Mouse (Mus musculus) intestine, embryonic 15.5 days (tissue): ENCODE data around the gene Slc38a1. TPM values are rescaled to one million over a fixed set of nuclear protein-coding genes. Genes with fewer than 3 reads are reported as not detected.

Experiments
- ATAC-seq: fragments of 200-750 bp; cut with Nextera tagmentation; 2 replicates; pipeline ENCODE4 v1.8.0; 2017; ENCODE audit warnings: moderate TSS enrichment, moderate library complexity
- H3K27ac ChIP-seq: fragments of 300-500 bp; sonication (generic); 2 replicates; pipeline ENCODE4 v1.5.1; 2015; ENCODE audit warnings: mild to moderate bottlenecking, inconsistent platforms
- H3K27me3 ChIP-seq: fragments of 300-500 bp; sonication (generic); replicated peaks from 2 replicates; pipeline ENCODE4 v1.6.1; 2015; ENCODE audit warnings: inconsistent platforms
- H3K36me3 ChIP-seq: fragments of 300-500 bp; sonication (generic); 2 replicates; pipeline ENCODE4 v1.6.1; 2015; ENCODE audit warnings: inconsistent platforms
- H3K4me1 ChIP-seq: fragments of 300-500 bp; sonication (generic); replicated peaks from 2 replicates; pipeline ENCODE4 v1.6.1; 2015; ENCODE audit warnings: inconsistent platforms
- H3K4me2 ChIP-seq: fragments of 300-500 bp; sonication (generic); replicated peaks from 2 replicates; pipeline ENCODE4 v1.6.1; 2015; ENCODE audit warnings: mild to moderate bottlenecking, inconsistent platforms
- H3K4me3 ChIP-seq: fragments of 300-500 bp; sonication (generic); replicated peaks from 2 replicates; pipeline ENCODE4 v1.5.1; 2015; ENCODE audit warnings: inconsistent platforms
- H3K9ac ChIP-seq: fragments of 300-500 bp; sonication (generic); 2 replicates; pipeline ENCODE4 v1.6.1; 2015; ENCODE audit warnings: inconsistent platforms
- H3K9me3 ChIP-seq: fragments of 300-500 bp; sonication (generic); 2 replicates; pipeline ENCODE4 v1.6.1; 2016; ENCODE audit warnings: inconsistent platforms
- WGBS: fragments of 180-500 bp; shearing (Covaris S2); methylation state at CpG from one replicate; pipeline ENCODE4 v1.1.7; 2015; 5-methylcytosine and 5-hydroxymethylcytosine counted together
- polyA plus RNA-seq: library from polyadenylated mRNA; unstranded; fragments of >200 nt; fragmentation: Nextera tagmentation; extraction: Ambion mirVana; gene quantifications from 2 replicates; pipeline ENCODE4 v1.2.1, GENCODE M21; 2015

The Slc38a1 gene
- 113 and 119 TPM in 2 replicates for polyA plus RNA-seq

DNA sequence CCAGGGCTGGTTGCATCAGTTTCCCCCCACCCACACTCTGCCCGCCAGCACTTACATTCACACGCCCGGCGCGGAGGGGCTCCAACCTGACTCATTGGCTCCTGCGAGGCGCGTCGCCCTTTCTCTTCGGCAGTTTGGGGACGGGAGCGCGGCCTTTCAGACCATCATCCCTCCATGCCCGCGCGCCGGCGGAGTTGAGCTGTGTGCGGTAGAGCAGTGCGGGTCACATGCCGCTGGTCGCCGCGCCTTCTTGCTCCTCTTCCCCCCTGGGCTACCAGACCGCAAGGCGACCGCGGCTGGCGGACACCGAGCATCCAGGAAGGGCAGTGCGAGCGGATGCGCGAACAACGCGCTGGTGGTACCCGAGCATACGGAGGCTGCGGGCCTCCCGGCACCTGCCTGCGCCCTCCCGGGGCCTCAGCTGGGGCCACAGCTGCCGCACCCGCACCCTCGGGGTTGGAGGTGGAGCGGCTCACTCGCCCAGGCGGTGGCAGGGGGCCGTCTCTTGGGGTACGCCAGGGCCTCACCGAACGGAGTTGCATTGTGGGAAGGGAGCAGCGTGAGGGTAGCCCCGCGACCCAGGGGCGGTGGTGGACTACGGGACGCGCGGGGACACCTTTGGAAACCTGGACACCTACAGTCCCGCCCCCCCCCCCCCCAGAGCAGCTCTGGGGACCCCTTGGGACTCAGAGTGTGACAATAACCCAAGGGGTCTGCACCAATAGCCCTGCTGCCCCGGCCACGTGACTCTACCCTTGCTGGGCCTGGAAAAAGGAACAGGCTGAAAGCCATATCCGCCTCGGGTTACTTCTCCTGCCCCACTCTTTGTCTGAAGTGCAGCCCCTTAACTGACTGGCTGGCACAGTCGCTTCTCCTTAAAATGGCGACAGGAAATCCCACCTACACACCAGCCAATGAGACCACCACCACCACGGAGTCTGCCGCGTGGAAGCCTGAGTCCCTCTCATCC lies at the start of gene Slc38a1:
Slc38a1 (minus strand) TSS at position 478 of the 970 bp plus-strand sequence.
- peak within 1 kb of the TSS; percentile 96 for H3K4me2 ChIP-seq
- H3K4me3 ChIP-seq = peak within 1 kb of the TSS; percentile 82
- H3K27ac ChIP-seq = peak within 1 kb of the TSS; percentile 98
- WGBS = under 1% methylated on average over 56 of the region's 70 CpGs
- H3K4me1 ChIP-seq = 0 out of 2 replicates have a peak, but pooled peaks cover 8% of the 10 kb centered on the region
- peak within 1 kb of the TSS; percentile 87 for H3K9ac ChIP-seq
- H3K36me3 ChIP-seq = no peaks in the 10 kb centered on the region
- no peaks in the 10 kb centered on the region for H3K27me3 ChIP-seq
- H3K9me3 ChIP-seq = no peaks in the 10 kb centered on the region
- peak; percentile 83 for ATAC-seq

DNA sequence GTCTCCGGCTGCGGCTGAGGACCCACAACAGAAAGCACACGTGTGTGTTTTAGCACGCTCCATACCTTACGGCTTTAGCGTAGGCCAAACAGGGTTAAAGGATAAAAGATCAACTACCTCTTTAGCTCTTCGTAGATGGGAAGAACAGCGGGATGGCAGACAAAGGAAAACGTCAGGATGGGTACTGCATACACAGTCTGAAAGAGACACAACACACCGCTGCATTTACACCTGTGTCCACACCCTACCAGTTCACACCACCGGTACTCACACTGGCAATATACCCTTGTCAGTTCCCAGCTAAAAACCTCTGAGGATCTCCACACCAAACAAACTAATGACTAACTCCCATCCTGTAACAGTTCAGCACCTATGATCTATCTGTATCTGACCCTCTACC lies 49.7 kb upstream of the Slc38a1 start:
- H3K27ac ChIP-seq = no peak overlapping the region
- H3K4me3 ChIP-seq = no peak overlapping the region
- no peaks in the 10 kb centered on the region for H3K27me3 ChIP-seq
- H3K9me3 ChIP-seq = no peaks in the 10 kb centered on the region
- H3K36me3 ChIP-seq = peaks cover 64% of the 10 kb centered on the region
- no peak for ATAC-seq
- peaks cover 19% of the 10 kb centered on the region for H3K4me1 ChIP-seq
- H3K9ac ChIP-seq = no peak overlapping the region
- H3K4me2 ChIP-seq = no peak overlapping the region
- WGBS = 93% methylated on average over 11 of the region's 11 CpGs

DNA sequence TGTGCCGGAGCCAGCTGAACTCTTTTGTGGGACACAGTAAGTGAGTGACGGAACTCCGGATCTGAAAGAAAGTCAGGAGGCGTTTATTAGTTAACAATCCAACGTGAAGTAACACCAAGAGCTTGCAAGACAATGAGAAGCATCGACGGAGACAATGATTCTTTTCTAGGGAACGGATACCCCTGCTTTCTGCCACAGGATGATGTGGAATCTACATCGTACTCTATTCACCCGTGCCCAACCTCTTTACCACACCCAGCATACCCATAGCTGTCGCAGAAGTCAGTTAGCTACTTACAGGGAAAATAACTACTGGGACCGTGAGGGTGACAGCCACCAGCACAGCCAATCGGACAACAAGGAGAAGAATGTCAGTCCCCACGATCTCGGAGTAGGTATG lies 48.7 kb upstream of the Slc38a1 start:
- peaks cover 14% of the 10 kb centered on the region; the same call in 1 of the 2 replicates for H3K4me1 ChIP-seq
- peaks cover 64% of the 10 kb centered on the region for H3K36me3 ChIP-seq
- ATAC-seq = no peak
- no peaks in the 10 kb centered on the region for H3K27me3 ChIP-seq
- H3K4me3 ChIP-seq = no peak overlapping the region
- H3K9ac ChIP-seq = no peak overlapping the region
- H3K4me2 ChIP-seq = no peak overlapping the region
- H3K27ac ChIP-seq = no peak overlapping the region
- WGBS = 90% methylated on average over 15 of the region's 15 CpGs
- no peaks in the 10 kb centered on the region for H3K9me3 ChIP-seq

DNA sequence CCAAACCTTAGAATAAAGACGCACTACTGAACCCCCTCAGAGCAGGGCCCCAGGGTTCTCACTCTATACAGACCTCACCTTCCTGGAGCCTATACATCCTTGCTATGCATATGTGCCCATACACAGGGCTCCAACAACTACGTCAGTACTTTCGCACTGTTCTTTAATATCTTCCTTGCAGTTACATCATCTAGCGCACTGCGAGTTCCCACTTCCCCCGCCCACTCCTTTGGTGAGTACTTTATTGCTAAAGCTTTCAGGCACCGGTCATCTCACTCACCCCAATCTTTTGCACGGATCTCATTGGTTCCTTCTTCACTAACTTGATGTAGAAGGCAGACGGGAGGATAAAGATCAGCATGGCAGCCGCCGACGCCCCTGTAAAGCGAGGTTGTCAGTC lies 48.1 kb upstream of the Slc38a1 start:
- H3K36me3 ChIP-seq = peaks cover 64% of the 10 kb centered on the region
- H3K4me3 ChIP-seq = no peak overlapping the region
- no peaks in the 10 kb centered on the region for H3K27me3 ChIP-seq
- no peak overlapping the region for H3K4me2 ChIP-seq
- no peak for ATAC-seq
- H3K27ac ChIP-seq = no peak overlapping the region
- H3K9me3 ChIP-seq = no peaks in the 10 kb centered on the region
- WGBS = 93% methylated on average over 13 of the region's 13 CpGs
- H3K4me1 ChIP-seq = peaks cover 10% of the 10 kb centered on the region; the same call in 1 of the 2 replicates
- no peak overlapping the region for H3K9ac ChIP-seq

GRCm38 (mm10) chr15:96689919-96690318 lies 47.2 kb upstream of the Slc38a1 start:
- Histone ChIP-seq H3K27ac (no peak overlapping the region), H3K9ac (no peak overlapping the region), H3K4me1 (0 out of 2 replicates have a peak, but pooled peaks cover 3% of the 10 kb centered on the region), H3K9me3 (no peaks in the 10 kb centered on the region), H3K4me2 (no peak overlapping the region), H3K27me3 (no peaks in the 10 kb centered on the region), H3K4me3 (no peak overlapping the region), H3K36me3 (peaks cover 60% of the 10 kb centered on the region)
- WGBS = 87% methylated on average over 9 of the region's 9 CpGs
- ATAC-seq = no peak

GRCm38 (mm10) chr15:96688784-96689318 lies 46.1 kb upstream of the Slc38a1 start:
- Histone ChIP-seq H3K27ac (no peak overlapping the region), H3K4me1 (0 out of 2 replicates have a peak, but pooled peaks cover 7% of the 10 kb centered on the region), H3K9ac (no peak overlapping the region), H3K9me3 (no peaks in the 10 kb centered on the region), H3K36me3 (peaks cover 51% of the 10 kb centered on the region), H3K4me2 (no peak overlapping the region), H3K27me3 (no peaks in the 10 kb centered on the region), H3K4me3 (no peak overlapping the region)
- WGBS = 88% methylated on average over 12 of the region's 12 CpGs
- ATAC-seq = no peak

DNA sequence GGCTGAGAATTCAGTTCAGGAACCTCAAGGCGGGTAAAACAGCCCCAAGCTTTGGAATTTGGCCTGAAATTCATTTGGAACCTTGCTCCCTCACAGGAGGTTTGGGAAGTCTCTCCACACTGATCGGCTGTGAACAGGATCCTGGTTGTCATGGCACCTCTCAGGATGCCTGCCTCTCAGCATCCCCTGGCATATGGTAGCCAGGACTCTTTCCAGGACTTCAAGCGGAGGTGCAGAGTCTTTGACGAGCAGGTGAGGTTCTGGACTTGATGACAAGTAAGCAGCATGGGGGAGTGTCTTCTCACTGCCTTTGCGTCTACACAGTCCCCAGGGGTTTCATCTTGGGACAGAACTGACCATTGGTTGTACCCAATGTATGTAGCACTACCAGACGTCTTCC lies 45.3 kb upstream of the Slc38a1 start:
- Histone ChIP-seq H3K4me2 (no peak overlapping the region), H3K27ac (no peak overlapping the region), H3K9ac (no peak overlapping the region), H3K27me3 (no peaks in the 10 kb centered on the region), H3K4me3 (no peak overlapping the region), H3K36me3 (peaks cover 44% of the 10 kb centered on the region), H3K4me1 (0 out of 2 replicates have a peak, but pooled peaks cover 4% of the 10 kb centered on the region), H3K9me3 (no peaks in the 10 kb centered on the region)
- no peak for ATAC-seq
- WGBS = 83% methylated on average over 6 of the region's 6 CpGs

- Histone ChIP-seq H3K4me3 (no peak overlapping the region), H3K4me2 (no peak overlapping the region), H3K27me3 (no peaks in the 10 kb centered on the region), H3K36me3 (peaks cover 37% of the 10 kb centered on the region), H3K27ac (no peak overlapping the region), H3K4me1 (0 out of 2 replicates have a peak, but pooled peaks cover 4% of the 10 kb centered on the region), H3K9ac (no peak overlapping the region), H3K9me3 (no peaks in the 10 kb centered on the region)
- WGBS = 30% methylated on average over 1 of the region's 1 CpGs
- no peak for ATAC-seq
These were observed 44.7 kb upstream of the Slc38a1 start for GRCm38 (mm10) chr15:96687366-96687765.

- H3K4me2 ChIP-seq = no peak overlapping the region
- no peak overlapping the region for H3K9ac ChIP-seq
- H3K27ac ChIP-seq = no peak overlapping the region
- peaks cover 29% of the 10 kb centered on the region for H3K36me3 ChIP-seq
- H3K4me1 ChIP-seq = 0 out of 2 replicates have a peak, but pooled peaks cover 4% of the 10 kb centered on the region
- H3K27me3 ChIP-seq = no peaks in the 10 kb centered on the region
- no peak overlapping the region for H3K4me3 ChIP-seq
- no peaks in the 10 kb centered on the region for H3K9me3 ChIP-seq
- 78% methylated on average over 9 of the region's 9 CpGs for WGBS
- no peak for ATAC-seq
These were observed 43.8 kb upstream of the Slc38a1 start for GRCm38 (mm10) chr15:96686201-96687159.

DNA sequence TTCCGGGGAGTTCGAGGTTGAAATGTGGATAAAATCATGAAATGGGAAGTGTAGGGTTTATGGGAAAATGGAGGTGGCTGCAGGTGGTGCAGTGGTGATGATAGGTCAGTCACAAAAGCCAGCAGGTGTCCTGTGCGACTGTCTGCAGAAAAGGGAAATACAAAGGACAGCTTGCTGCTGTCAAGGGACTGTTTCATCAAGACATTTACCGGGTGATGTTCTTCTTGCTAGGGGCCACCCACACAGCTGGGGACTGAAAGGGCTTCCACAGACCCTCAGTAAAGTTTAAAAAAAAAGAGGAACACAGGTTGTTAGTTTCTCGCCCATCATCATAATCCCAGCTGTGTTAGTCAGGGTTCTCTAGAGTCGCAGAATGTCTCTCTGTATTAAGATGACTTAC lies 42.6 kb upstream of the Slc38a1 start:
- Histone ChIP-seq H3K27ac (no peak overlapping the region), H3K36me3 (peaks cover 17% of the 10 kb centered on the region), H3K4me1 (0 out of 2 replicates have a peak, but pooled peaks cover 4% of the 10 kb centered on the region), H3K4me2 (no peak overlapping the region), H3K4me3 (no peak overlapping the region), H3K9ac (no peak overlapping the region), H3K27me3 (no peaks in the 10 kb centered on the region), H3K9me3 (no peaks in the 10 kb centered on the region)
- WGBS = 64% methylated on average over 6 of the region's 6 CpGs
- ATAC-seq = no peak

GRCm38 (mm10) chr15:96684132-96684830 lies 41.6 kb upstream of the Slc38a1 start:
- no peak overlapping the region for H3K9ac ChIP-seq
- WGBS = 37% methylated on average over 11 of the region's 11 CpGs
- peak overlapping the region; percentile 18; the same call in 1 of the 2 replicates for H3K4me2 ChIP-seq
- 0 out of 2 replicates have a peak, but pooled peaks cover 4% of the 10 kb centered on the region for H3K4me1 ChIP-seq
- no peaks in the 10 kb centered on the region for H3K9me3 ChIP-seq
- peak; percentile 26; the same call in 1 of the 2 replicates for ATAC-seq
- H3K4me3 ChIP-seq = no peak overlapping the region
- H3K27ac ChIP-seq = no peak overlapping the region
- peaks cover 14% of the 10 kb centered on the region for H3K36me3 ChIP-seq
- no peaks in the 10 kb centered on the region for H3K27me3 ChIP-seq
